Mouse (Mus musculus): Measurements from ENCODE around the gene Pex5l. TPM values are rescaled to one million over a fixed set of nuclear protein-coding genes. Genes with fewer than 3 reads are reported as not detected.

The Pex5l gene
- total RNA-seq (2021): under 1 TPM; 0.20 to 0.38 TPM

DNA sequence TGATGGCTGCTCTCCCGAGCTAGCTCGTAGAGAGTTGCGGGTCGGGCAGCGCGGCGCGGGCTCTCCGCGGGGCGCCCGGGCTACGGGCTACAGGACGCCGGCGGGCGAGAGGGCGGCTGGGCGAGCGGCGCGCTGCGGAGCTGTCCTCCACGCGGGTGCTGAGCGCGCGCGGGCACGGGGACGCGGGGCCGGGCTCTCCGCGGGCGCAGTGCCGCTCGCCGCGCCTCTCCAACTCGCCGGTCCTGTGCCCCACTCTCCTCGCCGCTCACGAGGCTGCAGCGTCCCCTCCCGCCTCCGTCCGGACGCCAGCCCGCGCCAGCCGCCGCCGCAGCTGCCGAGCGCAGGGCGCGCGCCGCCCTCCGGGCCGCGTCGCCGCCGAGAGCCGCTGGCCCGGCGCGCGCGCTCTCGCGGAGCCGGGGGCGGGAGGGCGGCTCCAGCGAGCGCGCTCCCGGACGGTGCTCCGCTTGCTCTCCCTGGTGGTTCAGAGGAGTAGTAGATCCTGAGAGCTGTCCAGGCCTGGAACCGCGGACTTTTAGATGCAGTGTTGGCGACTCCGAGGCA is at the start of gene Pex5l:
Gene Pex5l, minus strand, starts transcription at position 347 of the 561 bp plus-strand sequence.
- intact Hi-C loops (cut with DNase I): loop anchor here (2.0 to 10.0 kb wide), 3 partner anchors 100 to 652 kb away; partner anchors contain the start of genes Ttc14 and Usp13
- DNase-seq: peak; percentile 53 to 57

DNA sequence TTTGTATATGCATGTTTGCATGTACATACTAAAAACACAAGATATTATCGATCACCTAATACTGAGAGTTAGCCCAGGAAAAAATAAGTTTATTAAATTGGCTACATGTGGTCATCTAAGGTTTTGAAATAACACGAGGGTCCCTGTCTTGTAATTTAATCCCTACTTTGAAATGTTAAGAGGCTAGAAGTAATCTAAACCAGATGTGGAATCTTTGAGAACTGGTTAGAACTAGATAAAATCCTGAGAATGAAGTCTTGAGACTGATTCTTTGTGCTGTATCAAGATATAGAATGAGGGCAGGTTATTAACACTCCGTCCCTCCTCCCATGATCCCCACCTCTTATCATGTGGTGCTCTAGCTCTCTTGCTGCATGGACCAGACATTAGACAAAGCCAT is 22.1 kb upstream of the Pex5l start:
- intact Hi-C loops (cut with DNase I): no loop called here
- DNase-seq: no peak

DNA sequence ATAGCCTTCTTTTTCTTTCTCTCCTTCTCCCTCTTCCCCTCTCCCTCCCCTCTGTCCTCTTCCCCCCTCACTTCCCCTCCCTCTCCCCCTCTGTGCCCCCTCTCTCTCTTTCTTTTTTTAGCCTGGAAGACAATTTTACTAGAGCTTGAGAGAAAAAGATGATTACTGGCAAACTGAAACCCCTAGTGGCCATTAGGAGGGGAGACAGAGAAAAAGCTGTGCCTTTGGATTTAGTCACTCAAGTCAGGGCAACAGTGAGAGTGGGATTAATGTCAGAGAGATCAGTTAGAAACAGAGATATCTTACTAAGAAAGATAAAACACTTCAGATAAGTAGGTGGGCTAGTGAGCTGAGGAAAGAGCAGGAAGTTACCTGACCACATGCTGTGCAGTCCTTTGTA is 20.8 kb upstream of the Pex5l start:
- intact Hi-C loops (cut with DNase I): no loop called here
- no peak for DNase-seq

DNA sequence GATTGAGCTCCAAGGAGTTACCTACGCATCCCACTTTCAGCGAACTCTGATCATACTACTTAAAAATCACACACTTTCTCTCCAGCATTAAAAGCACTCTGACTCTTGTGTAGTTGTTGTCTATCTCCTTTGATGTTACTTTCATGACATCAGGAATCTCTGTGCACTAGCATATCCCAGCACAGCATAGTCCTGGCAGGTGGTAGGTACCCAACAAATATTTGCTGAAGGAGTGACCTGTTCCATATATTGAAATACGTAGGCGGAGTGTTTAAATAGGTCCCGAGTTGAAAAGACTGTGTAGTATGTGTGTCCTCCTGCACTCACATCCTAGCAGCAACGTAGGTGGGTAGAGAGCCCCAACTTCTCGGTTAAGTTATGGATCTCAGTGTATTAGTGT is 545 bp upstream of the Pex5l start:
- intact Hi-C loops (cut with DNase I): loop anchor here (2.0 to 10.0 kb wide), 3 partner anchors 101 to 651 kb away; partner anchors contain the start of genes Ttc14 and Usp13
- DNase-seq: no peak

DNA sequence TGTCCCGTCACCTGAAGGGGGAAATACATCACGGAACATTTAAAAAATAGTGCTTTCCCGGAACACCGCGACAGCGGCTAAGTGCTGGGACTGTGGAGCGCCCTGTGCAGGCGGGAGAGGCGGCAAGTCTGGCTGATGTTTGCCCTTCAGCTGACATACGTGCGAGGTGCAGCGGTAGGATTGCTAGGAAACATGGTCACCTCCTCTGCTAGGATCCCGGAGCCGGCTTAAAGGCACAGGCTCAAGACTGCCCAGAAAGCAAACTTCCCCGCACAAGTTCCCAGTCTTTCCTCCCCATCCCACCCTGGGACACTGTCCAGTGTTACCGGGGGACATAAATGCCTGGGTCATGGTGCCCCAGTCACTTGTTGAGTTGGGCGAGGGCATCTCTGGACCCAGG is 649 bp downstream of the Pex5l start:
- peak in 1 of 2 experiments; percentile 1 for DNase-seq
- intact Hi-C loops (cut with DNase I): loop anchor here (2.0 to 10.0 kb wide), 3 partner anchors 100 to 652 kb away; partner anchors contain the start of genes Ttc14 and Usp13

DNA sequence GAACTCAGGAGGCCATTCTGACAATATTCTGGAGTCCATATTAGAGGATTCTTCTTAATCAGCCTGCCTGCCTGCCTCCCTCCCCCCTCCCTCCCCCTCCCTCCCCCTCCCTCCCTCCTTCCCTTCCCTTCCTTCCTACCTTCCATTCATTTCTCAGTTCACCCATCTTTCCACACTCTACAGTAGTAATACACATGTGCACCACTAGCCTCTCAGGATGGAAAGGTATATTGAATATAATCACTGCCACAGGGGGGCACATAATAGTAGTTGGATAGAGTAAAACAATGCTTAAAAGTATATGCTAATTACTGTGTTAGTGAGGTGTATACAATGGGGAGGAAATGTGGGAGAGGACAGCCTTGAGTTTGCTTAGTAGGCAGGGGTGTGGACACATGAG is 13.1 kb downstream of the Pex5l start:
- intact Hi-C loops (cut with DNase I): no loop called here
- no peak for DNase-seq

DNA sequence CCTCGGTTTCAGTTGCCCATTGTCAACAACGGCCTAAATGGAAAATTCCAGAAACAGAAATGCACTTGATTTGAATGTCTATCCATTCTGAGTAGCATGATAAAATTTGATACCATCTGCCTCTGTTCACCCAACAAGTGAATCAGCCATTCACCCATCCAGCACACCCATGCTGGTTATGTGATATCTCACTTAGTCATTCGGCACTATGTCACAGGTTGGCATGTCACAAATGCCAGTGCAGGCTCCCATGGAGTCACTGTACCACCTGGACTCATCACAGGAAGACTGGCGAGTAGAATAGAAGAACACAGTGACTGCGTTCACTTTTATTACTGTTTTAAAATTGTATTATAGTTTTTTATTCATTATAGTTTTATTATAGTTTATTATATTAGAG is 18.3 kb downstream of the Pex5l start:
- no peak for DNase-seq
- intact Hi-C loops (cut with DNase I): no loop called here

DNA sequence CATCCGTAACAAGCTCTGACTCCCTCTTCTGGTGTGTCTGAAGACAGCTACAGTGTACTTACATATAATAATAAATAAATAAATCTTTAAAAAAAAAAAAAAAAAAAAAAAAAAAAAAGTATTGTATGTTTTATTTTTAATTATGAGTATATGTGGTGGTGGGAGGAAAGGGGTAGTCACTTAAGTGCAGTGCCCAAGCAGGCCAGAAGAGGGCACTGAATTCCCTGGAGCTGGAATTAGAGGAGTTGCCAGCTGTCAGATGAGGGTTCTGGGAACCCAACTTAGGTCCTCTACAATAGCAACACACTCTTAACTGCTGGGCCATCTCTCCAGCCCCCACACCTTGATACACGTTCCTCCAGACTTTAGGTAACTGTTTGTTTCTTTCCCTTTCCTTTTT is 37.3 kb downstream of the Pex5l start:
- intact Hi-C loops (cut with DNase I): no loop called here
- DNase-seq: no peak

DNA sequence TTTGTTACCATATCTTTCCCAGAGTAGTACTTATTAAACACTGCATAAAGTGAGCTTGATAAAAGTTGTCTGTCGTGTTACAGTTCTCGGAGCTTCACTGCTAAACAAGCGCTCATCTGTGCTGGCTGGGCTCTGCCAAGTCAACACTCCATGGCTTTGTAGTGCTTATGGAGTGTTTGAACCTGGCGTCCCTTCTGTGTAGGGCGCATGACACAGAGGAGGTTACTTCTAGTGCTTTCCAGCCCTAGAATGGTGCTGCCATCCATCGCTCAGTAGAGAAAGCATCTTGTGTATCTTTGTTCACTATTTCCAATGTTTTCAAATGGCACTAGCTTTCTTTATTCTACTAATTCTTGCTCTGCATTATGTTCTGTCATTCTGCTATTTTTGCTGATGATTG is 39.5 kb downstream of the Pex5l start:
- intact Hi-C loops (cut with DNase I): no loop called here
- no peak for DNase-seq

DNA sequence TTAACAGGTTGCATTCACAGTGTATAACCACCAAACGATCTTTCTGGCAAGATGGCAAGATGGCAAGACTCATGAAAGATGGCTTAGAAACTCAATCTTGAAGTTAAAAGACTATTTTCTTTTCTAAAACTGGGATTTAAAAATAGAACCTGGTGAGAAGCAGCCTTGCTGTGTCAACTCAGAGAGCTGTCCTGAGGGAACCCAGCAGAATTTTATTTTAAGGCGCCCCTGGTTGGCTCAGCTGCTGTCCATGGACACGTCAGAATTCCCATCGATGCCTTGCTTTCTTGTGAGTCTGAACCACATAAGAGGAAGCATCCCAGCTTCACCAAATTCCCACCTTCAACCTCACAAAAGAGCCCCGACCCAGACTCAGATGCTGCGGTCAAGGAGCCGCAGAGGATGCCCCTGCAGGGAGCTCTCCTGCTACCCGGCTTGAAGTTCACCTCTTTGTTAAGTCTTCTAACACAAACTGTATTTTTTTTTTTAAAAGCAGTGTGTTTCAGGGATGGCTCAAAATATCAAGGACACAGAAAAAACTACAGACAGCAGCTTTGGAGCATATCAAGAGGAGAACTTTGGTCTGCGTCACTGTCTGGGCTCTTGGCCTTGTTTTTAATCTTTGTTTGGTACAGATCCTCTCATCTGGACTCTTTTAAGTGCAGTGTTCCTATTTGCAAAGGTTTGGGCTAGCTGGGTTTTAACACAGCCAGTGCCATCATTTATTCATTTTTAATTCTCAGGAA is 44.3 kb downstream of the Pex5l start:
- no peak for DNase-seq
- intact Hi-C loops (cut with DNase I): no loop called here

DNA sequence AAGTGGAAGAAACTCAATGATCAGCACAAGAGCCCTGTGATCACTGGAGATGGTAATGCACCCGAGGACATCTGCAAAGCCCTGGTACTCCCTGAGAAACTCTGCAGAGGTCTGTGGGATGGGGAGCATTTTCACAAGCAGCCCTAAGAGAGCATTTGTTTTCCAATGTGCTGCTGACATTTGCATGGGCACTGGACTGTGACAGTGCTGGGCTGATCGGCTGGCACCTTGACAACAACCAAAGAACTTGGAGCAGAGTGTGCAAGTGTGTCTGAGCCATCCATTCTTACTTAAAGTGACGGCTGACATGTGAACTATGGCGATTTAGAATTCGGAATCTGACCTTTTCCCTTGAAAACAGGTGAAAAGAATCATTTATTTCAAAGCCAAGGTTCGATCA is 49.4 kb downstream of the Pex5l start:
- intact Hi-C loops (cut with DNase I): no loop called here
- no peak for DNase-seq

DNA sequence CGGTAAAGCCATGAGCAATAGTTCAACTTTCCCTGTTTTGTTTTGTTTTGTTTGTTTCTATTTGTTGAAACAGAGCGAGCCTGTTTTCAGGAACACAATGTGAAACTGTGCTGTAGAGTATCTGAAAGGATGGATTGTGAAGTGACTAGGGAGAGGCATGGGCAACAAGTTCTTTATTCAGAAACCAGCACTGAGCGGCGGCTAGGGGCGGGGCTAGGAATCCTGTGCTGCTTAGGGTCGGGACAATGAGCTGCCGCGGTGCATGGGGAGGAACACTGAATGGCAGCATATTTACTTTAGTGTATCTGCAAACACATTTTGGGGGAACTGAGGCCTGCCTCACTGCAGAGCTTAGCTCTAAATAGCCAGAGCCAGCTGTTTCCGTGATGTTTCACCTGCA is 53.0 kb downstream of the Pex5l start:
- intact Hi-C loops (cut with DNase I): no loop called here
- DNase-seq: no peak

DNA sequence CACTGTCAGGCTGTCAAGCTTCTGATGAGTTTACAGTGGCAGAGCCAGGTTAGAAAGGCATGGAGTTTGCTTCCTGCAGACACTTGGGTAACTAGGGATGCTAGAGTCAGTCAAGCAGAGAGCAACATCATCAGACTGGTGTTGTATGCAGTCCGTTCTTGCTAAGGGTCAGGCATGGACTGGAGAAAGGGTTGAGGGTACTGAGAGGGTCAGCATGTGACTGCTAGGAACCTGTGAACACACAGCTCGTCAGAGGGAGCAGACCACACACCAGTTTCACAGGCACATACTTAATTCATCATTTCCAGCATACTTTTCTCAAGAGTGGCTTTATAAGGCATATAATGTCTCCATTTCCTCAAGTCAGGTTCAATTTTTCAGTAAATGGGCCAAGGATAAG is 53.6 kb downstream of the Pex5l start:
- intact Hi-C loops (cut with DNase I): no loop called here

DNA sequence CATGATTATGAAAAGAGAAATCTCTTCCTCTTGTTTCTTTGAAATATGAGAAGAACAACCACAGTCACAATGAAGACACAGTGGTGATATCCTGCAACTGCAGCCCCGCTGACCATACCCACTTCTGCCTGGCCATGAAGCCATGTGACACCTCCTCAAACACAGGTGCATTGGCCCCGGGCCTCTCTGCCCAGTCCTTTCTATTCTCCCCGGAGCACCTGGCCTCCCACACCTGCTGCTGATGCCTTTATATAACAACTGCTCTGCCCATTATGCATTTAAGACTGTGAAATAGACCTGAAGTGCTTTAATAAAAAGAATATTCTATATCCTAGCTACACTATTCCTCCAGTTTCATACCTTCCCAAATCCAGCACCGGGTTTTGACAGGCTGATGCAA is 54.8 kb downstream of the Pex5l start:
- DNase-seq: no peak
- intact Hi-C loops (cut with DNase I): no loop called here

More for the DNA sequence above, 53.6 kb downstream of the Pex5l start:
- no peak for DNase-seq

DNA sequence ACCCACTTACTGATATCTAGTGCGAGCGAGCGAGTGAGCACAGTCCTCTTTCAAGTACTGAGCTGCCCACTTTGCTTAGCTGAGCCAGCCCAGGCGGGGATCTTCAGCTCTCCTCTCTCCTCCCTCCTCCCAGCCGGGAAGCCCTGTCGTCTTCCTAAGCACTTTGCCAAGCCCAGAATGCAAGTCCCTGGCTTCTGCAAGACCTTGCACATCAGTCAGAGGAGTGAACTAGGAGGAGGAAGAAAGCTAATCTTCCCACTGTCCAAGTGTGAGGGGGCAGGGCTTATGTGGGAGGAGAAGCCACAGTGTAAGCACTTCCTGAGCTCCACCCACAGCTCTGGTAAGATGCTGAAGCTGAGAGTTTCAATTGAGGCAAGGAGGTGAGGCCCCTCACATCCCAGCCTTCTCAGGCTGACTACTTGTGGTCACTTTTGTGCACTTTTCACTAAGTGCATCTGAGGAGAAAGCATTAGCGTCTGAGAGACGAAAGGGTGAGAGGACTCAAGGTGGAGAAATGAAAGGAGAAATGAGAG is 60.2 kb downstream of the Pex5l start:
- DNase-seq: no peak
- intact Hi-C loops (cut with DNase I): no loop called here

DNA sequence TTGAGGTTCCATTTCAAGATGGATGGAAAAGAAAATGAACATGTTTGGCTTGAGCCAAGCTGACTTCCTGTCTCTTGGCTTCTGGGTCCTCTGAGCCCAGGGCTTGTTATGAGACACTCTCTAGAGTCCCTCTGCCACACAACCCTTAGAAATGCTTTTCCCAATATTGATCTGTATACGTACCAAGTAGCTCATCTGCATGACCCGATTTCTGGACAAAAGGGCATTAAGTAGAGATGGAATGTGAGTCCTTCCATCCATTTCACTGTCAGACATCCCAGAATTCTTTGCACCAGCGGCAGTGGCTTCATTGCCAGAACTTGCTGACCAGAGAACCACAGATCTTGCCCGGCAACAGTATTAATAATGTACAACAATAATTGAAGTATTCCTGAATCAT is 61.3 kb downstream of the Pex5l start:
- intact Hi-C loops (cut with DNase I): no loop called here
- DNase-seq: no peak

DNA sequence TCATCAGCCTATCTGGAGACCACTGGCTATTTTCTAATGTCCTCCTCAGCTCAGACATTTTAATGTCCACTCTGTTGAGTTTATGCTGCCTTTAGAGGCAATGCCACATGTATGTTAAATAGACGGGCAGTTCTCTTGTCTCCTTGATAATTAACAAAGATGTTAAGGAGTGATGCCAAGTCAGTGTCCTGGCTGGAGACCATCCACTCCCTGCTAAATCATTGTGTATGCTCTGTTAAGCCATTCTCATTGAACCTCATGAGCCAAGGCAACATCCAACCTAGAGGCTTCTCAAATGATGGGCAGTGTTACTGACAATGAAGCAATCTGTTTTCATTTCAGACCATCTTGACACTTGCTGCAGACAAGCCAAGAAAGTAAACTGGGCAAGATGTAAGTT is 63.4 kb downstream of the Pex5l start:
- intact Hi-C loops (cut with DNase I): no loop called here

DNA sequence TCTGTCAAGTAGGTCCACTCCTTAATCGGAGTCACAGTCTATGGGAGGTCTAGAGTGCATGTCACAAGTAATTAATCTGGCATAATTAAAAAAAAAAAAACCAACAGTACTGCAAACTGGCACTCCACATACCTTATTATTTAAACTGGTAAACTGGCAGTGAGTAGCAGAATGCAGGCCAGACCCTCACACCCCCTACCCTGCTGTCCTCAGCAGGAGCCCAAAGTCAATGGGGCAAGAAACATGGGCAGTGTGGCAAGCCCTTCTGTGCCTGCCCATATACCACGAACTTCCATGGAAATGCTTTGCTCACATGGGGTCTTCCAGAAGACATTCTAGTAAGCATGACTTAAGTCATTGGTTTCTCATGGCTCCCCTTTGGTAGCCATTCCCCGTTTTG is 63.9 kb downstream of the Pex5l start:
- intact Hi-C loops (cut with DNase I): no loop called here
- DNase-seq: no peak

More for the DNA sequence above, 63.4 kb downstream of the Pex5l start:
- no peak for DNase-seq

DNA sequence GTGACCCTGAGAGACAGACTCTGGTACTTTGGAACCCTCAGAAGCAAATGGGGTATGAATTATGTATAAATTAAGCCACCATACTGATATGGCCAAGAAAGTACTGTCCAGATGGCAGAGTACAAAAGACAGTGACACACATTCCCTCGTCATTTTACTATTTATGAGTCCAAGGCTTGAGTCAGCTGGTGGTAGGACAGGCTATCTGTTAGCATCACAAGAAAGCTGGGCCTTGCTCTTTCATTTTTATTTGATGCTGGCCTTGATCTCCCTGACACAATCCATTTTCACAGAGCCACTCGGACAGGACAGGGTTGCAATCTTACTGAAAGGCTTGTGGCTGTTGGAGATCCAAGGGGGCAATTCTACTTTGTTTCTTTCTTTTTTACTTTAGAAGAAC is 67.4 kb downstream of the Pex5l start:
- no peak for DNase-seq
- intact Hi-C loops (cut with DNase I): no loop called here

DNA sequence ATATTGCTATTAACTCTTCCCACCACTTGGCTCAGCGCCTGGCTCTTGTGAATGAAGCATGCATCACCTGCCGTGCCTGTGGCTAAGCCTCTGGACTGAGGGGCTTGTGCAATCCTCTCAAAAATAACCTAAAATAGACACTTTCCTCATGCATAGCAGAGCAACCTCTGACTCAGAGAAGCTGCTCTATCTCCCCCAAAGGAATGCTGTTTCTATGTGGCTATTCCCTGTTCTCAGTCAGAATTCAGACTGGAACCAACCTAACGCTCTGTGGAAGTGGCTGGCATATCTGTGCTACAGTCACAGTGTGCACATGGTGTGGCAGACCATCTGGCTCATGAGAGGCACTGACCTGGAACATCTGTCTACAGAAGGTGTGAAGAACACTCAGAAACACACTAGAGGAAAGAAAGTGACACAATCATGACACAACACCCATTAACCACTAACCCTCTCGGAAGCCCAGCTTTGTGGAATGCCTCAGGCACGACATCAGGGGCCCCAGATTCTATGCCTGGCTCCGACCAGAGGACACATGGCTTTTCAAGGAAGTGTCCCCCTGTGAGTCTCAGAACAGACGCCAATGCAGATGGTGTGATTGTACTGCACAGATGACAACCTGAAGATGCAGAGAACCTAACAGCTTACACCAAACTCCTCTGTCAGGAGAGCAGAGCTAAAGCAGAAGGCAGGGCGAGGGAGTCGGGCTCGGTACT is 68.6 kb downstream of the Pex5l start:
- intact Hi-C loops (cut with DNase I): no loop called here

DNA sequence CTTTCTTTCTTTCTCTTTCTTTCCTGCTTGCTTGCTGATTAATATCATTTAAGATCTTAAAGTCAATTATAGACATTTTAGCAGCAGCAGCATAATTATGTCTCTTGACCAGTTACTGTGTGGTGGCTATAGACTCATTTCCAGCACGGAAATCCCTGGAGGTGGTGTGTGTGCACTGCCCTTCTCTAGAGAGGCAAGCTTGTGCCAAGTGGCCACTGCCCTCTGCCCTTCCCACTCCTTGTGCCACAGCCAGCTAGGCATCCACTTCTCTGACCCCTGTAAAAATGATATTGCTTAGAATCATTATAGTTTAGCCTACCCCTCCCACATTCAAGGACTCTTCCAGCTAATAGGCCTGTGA is 69.2 kb downstream of the Pex5l start:
- no peak for DNase-seq
- intact Hi-C loops (cut with DNase I): no loop called here

More for the DNA sequence above, 68.6 kb downstream of the Pex5l start:
- DNase-seq: no peak

DNA sequence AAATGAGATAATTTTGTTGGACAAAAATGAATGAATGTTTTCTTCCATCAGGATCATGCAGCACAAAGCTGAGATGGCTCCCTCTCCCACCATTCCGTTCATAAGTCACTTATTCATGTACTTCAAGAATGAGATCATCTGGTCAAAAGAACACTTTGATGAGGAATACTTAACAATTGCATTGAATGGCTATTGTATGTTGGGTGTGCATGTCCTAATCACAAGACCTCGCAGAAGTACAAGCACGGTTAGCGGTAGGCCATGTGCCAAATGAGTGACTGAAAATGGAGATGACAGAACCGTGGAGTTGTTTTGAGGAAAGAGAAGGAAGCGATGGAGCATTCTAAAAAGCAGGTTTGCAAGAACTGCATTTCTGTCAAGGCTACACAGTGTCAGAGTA is 72.3 kb downstream of the Pex5l start:
- intact Hi-C loops (cut with DNase I): no loop called here
- no peak for DNase-seq

All from heart, postnatal 10 days (tissue).